Mouse (Mus musculus): ENCODE data around the gene Cdpf1.

DNA sequence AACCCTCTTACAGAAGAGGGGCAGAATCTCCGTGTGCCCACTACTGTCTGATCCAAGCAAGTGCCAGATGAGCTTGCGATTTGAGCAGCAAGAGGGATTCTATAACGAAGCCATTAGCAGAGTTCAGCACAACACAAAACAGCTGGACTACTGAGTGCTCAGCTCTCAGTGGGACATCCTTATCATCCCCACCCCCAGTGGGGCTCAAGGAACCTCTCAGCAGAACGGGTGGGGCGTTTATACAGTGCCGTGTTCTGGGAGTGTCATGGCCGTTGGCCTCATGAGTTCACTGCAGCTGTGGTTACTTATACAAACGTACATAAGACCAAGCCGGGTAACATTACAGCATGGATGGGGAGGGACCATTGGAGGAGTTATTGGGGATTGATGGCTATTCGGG lies 1.9 kb upstream of the Cdpf1 start:
- TF ChIP-seq CTCF (conservative IDR thresholded peaks at IDR 0.05; ENCODE audit: insufficient read depth, insufficient read length, low read depth, low read length) (no peak), POLR2A (IDR thresholded peaks at IDR 0.05; ENCODE audit: low read depth, low read length) (no peak)
